Mouse (Mus musculus): ENCODE data around the gene Col2a1. TPM values are rescaled to one million over a fixed set of nuclear protein-coding genes. Genes with fewer than 3 reads are reported as not detected.
A peak's percentile ranks its signal among the peaks of the same experiment; 100 is the strongest.

Gene Col2a1
- polyA plus RNA-seq, 1 experiment from 2014 or later, result 23.9 TPM

DNA sequence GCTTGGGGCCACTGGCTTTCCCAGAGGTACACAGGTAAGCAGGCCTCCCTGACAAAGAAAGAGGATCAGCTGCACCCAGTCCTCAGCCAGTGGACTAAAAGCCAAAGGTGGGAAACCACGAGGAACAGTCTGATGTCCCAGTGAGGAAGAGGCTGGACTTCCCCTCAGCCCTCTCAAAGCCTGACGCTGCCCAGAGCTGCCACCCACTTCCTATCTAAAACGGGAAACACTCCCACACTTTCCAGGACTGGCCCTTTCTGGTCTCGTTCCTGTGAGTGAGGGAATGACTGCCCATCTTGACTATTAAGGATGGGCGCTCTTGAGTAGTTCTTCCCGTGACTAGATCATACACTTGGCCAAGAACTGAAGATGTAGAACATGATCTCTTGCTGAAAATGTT lies 76.7 kb downstream of the Col2a1 start:
- 48% methylated on average over 6 of the region's 6 CpGs for WGBS

DNA sequence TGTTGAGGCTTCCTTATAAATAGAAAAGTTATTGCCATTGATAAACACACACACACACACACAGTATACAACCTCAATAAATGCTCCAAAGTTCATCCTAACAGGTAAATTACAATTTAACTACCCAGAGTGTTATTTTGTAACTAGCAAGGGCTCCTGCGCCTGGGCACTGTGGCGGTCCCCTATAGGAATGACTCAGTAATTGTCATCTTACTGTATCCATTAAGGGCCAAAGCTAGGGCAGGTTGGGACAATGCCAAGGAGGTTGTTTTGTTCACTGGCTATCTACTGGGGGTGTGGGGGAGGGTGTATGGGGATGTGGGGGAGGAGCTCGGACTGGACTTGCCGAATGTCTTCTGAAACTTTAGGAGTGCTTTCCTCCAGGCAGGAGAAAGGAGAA lies 77.5 kb downstream of the Col2a1 start:
- peak; percentile 63; the same call in 1 of the 2 replicates for ATAC-seq (ENCODE audit: low FRiP score, low TSS enrichment)
- Histone ChIP-seq H3K36me3 (ENCODE audit: control insufficient read depth, insufficient read depth, low read length) (no peaks in the 10 kb centered on the region), H3K27ac (ENCODE audit: low read depth, low read length) (peak overlapping the region; percentile 47; the same call in 1 of the 2 replicates), H3K27me3 (ENCODE audit: control insufficient read depth, insufficient read depth, low read length) (no peaks in the 10 kb centered on the region), H3K9ac (ENCODE audit: low read depth, low read length) (no peak overlapping the region), H3K4me1 (ENCODE audit: control insufficient read depth, insufficient read depth, low read length) (peaks cover 4% of the 10 kb centered on the region; the same call in 1 of the 2 replicates), H3K9me3 (ENCODE audit: control insufficient read depth, low read length) (no peaks in the 10 kb centered on the region), H3K4me2 (replicated peaks; ENCODE audit: low read depth, low read length) (no peak overlapping the region), H3K4me3 (ENCODE audit: low read length) (no peak overlapping the region)
- 39% methylated on average over 4 of the region's 4 CpGs for WGBS

More for the DNA sequence above, 76.7 kb downstream of the Col2a1 start:
- no peaks in the 10 kb centered on the region for H3K36me3 ChIP-seq (ENCODE audit: control insufficient read depth, insufficient read depth, low read length)
- no peaks in the 10 kb centered on the region for H3K9me3 ChIP-seq (ENCODE audit: control insufficient read depth, low read length)
- no peak for ATAC-seq (ENCODE audit: low FRiP score, low TSS enrichment)
- peaks cover 4% of the 10 kb centered on the region; the same call in 1 of the 2 replicates for H3K4me1 ChIP-seq (ENCODE audit: control insufficient read depth, insufficient read depth, low read length)
- H3K27ac ChIP-seq (ENCODE audit: low read depth, low read length), result peak overlapping the region; percentile 47; the same call in 1 of the 2 replicates
- H3K9ac ChIP-seq (ENCODE audit: low read depth, low read length), result no peak overlapping the region
- H3K4me2 ChIP-seq (replicated peaks; ENCODE audit: low read depth, low read length), result no peak overlapping the region
- no peaks in the 10 kb centered on the region for H3K27me3 ChIP-seq (ENCODE audit: control insufficient read depth, insufficient read depth, low read length)
- no peak overlapping the region for H3K4me3 ChIP-seq (ENCODE audit: low read length)

Other genes starting within 250 kb of the Col2a1 start
- 11.9 and 15.7 TPM in 2 replicates for gene Rapgef3, start 236.7 kb downstream of the Col2a1 start, polyA plus RNA-seq (2014; fragmentation: Nextera tagmentation; extraction: Ambion mirVana)
- 34.4 and 36.1 TPM in 2 replicates for gene Slc48a1, start 226.2 kb downstream of the Col2a1 start, polyA plus RNA-seq (2014; fragmentation: Nextera tagmentation; extraction: Ambion mirVana)
- gene Hdac7, start 160.2 kb downstream of the Col2a1 start, polyA plus RNA-seq (2014; fragmentation: Nextera tagmentation; extraction: Ambion mirVana), result 32.2 and 34.1 TPM in 2 replicates
- gene Vdr, start 94.1 kb downstream of the Col2a1 start, polyA plus RNA-seq (2014; fragmentation: Nextera tagmentation; extraction: Ambion mirVana), result 1.4 and 2.8 TPM in 2 replicates
- 40.9 and 44.9 TPM in 2 replicates for gene Tmem106c, start 40.5 kb downstream of the Col2a1 start, polyA plus RNA-seq (2014; fragmentation: Nextera tagmentation; extraction: Ambion mirVana)
- gene Pfkm, start 87.9 kb upstream of the Col2a1 start, polyA plus RNA-seq (2014; fragmentation: Nextera tagmentation; extraction: Ambion mirVana), result 23.4 and 34.2 TPM in 2 replicates
- gene Senp1, start 89.0 kb upstream of the Col2a1 start, polyA plus RNA-seq (2014; fragmentation: Nextera tagmentation; extraction: Ambion mirVana), result 25.9 and 41.2 TPM in 2 replicates
- gene Asb8, start 160.9 kb upstream of the Col2a1 start, polyA plus RNA-seq (2014; fragmentation: Nextera tagmentation; extraction: Ambion mirVana), result 40.6 and 52.6 TPM in 2 replicates
- 0.99 and 1.2 TPM in 2 replicates for gene Ccdc184, start 162.5 kb upstream of the Col2a1 start, polyA plus RNA-seq (2014; fragmentation: Nextera tagmentation; extraction: Ambion mirVana)
- not detected in 2 replicates for gene Olfr288, start 190.8 kb upstream of the Col2a1 start, polyA plus RNA-seq (2014; fragmentation: Nextera tagmentation; extraction: Ambion mirVana)
- gene Gm44579, start 216.3 kb upstream of the Col2a1 start, polyA plus RNA-seq (2014; fragmentation: Nextera tagmentation; extraction: Ambion mirVana), result not detected in 2 replicates
- gene Olfr287, start 216.4 kb upstream of the Col2a1 start, polyA plus RNA-seq (2014; fragmentation: Nextera tagmentation; extraction: Ambion mirVana), result not detected in 2 replicates
- not detected in 2 replicates for gene Olfr286, start 229.8 kb upstream of the Col2a1 start, polyA plus RNA-seq (2014; fragmentation: Nextera tagmentation; extraction: Ambion mirVana)